Mouse (Mus musculus): ENCODE measurements around the gene Zfp704.

DNA sequence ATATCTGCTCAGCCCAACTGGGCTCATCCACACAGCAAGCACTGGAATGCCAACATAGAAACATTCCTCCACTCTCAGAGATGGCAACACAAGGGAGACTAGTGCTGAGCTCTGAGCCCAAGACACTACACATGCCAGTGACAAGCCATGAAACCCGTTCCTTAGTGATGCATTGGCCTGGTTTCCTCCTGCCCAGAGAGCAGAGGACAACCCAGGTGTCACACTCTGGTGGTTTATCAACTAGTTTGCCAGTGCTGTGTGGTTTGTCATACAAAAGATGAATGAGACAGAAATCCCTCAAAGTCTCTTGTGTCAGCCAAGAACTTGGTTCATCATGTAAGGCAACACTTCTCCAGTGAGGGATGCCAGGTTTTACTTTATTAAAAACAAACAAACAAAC lies 59.0 kb downstream of the Zfp704 start:
- no peak for TF ChIP-seq CTCF (IDR thresholded peaks at IDR 0.05; ENCODE audit: low read depth, low read length)
- TF ChIP-seq POLR2AphosphoS5 (IDR thresholded peaks at IDR 0.05; ENCODE audit: insufficient replicate concordance, low read depth, low read length) = no peak
- TF ChIP-seq TAL1 (conservative IDR thresholded peaks at IDR 0.05; ENCODE audit: low read depth, low read length) = no peak
- TF ChIP-seq GATA1 (IDR thresholded peaks at IDR 0.05; ENCODE audit: borderline replicate concordance, low read length) = no peak
- no peak for TF ChIP-seq GATA2 (IDR thresholded peaks at IDR 0.05; ENCODE audit: borderline replicate concordance, low read depth, low read length)

Measured in G1E (cell line).